Mouse (Mus musculus) brain, embryonic 14.5 days (tissue): ENCODE measurements around the gene Trir. TPM values are rescaled to one million over a fixed set of nuclear protein-coding genes. Genes with fewer than 3 reads are reported as not detected.

Experiments
- DNase-seq: peaks from one replicate; pipeline ENCODE4 v3.0.0-alpha.2; 2011; ENCODE audit warnings: low read depth
- CTCF ChIP-seq: fragments of 200-500 bp; IDR thresholded peaks from 2 replicates; pipeline ENCODE4 v1.5.1; 2012; ENCODE audit warnings: inconsistent platforms, mild to moderate bottlenecking, moderate library complexity, borderline replicate concordance; ENCODE audit not compliant: insufficient read depth, insufficient read length; ENCODE audit errors: extremely low read depth
- POLR2A ChIP-seq: fragments of 200-500 bp; IDR thresholded peaks from 2 replicates; pipeline ENCODE4 v1.6.1; 2012; ENCODE audit warnings: mild to moderate bottlenecking, inconsistent platforms, borderline replicate concordance; ENCODE audit not compliant: poor library complexity, insufficient read depth, insufficient read length, severe bottlenecking; ENCODE audit errors: extremely low read depth
- polyA plus RNA-seq: library from polyadenylated mRNA; depleted of rRNA; stranded (reverse); fragments of >200 nt; gene quantifications from 2 replicates; pipeline ENCODE4 v1.2.3, GENCODE M21; 2012

Trir gene
- polyA plus RNA-seq, 1 experiment, result 191 TPM

- TF ChIP-seq POLR2A (no peak), CTCF (no peak)
- DNase-seq, result no peak
Measured at GRCm38 (mm10) chr8:84985049-84985683, 41.5 kb upstream of the Trir start.

GRCm38 (mm10) chr8:84985684-84986378 is 40.8 kb upstream of the Trir start:
- TF ChIP-seq POLR2A (no peak), CTCF (no peak)
- peak; percentile 93 for DNase-seq

DNA sequence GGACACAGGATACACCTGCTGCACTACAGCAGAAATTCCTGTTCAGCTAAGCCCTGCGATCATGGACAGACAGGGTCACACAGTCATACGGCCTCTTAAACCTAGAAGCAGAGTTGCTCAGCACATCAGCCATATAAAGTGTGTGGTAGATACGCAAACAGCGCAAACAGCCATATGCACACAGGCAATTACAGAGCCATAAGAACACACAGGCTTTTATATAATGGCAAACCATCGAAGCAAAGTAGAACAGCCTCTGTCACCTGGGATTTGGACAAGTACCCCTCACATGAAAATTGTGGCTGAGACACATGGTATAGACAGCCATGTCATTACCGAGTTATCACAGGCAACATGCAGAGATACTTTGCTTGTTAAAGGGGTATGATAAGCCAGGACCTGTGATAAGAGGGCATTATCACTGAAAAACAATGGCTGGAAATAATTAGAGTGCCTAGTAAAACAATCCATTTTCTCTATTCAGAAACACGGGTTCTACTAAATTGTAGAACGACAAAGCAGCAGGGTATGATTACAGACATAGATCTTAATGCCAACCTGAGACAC is 40.2 kb upstream of the Trir start:
- no peak for TF ChIP-seq CTCF
- no peak for TF ChIP-seq POLR2A
- no peak for DNase-seq

GRCm38 (mm10) chr8:84987388-84987787 is 39.2 kb upstream of the Trir start:
- DNase-seq, result no peak
- TF ChIP-seq CTCF (no peak), POLR2A (no peak)

DNA sequence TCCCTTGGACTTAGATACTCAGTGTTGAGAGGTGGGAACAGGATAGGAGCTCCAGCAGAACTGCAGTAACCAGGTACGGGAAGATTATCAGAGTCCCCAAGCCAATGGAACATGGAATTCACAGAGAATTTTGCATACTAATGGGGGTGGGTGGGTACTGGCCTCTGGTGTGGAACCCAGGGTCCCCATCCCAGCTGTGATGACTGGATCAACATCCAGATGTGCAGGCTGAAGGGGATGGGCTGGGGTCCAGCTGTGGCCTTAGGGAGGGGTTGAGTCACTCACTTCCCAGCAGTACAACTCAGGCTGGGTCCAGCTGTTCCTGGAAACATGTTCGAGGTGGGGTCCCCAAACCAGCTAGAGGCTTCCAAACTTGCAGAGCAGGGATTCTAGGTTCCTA is 38.7 kb upstream of the Trir start:
- TF ChIP-seq CTCF (no peak), POLR2A (no peak)
- no peak for DNase-seq

GRCm38 (mm10) chr8:84989311-84989731 is 37.3 kb upstream of the Trir start:
- DNase-seq, result no peak
- TF ChIP-seq CTCF (no peak), POLR2A (no peak)

DNA sequence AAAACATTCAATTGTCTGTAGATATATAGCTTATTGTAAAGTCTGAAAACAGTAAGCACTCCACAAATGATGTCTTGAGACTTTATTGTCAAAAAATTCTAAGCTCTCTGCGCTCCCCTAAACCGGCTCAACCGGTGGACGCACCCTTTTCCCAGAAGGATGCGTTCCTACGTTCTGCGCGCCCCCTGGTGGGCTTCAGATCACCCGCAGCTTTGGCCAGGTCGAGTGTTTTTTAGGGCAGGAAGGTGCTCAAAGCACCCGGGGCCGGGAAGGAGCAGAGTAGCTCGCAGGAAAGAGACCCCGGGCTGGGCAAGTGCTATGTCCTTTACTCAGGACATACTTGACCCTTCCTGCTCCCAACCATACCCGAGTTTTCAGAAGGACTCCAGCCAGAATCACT is 36.8 kb upstream of the Trir start:
- TF ChIP-seq POLR2A (0 out of 2 replicates have a peak, but pooled peaks have one; percentile 4), CTCF (peak; percentile 90)
- DNase-seq, result peak; percentile 94

- peak; percentile 99 for DNase-seq
- TF ChIP-seq CTCF (peak; percentile 94), POLR2A (peak; percentile 61)
Measured at GRCm38 (mm10) chr8:84990349-84990748, 36.3 kb upstream of the Trir start, which contains the start of gene Hook2. Gene Hook2, plus strand, starts transcription at chr8:84990603.

- TF ChIP-seq CTCF (no peak), POLR2A (no peak)
- DNase-seq, result no peak
Measured at GRCm38 (mm10) chr8:84990836-84991235, 35.8 kb upstream of the Trir start.

DNA sequence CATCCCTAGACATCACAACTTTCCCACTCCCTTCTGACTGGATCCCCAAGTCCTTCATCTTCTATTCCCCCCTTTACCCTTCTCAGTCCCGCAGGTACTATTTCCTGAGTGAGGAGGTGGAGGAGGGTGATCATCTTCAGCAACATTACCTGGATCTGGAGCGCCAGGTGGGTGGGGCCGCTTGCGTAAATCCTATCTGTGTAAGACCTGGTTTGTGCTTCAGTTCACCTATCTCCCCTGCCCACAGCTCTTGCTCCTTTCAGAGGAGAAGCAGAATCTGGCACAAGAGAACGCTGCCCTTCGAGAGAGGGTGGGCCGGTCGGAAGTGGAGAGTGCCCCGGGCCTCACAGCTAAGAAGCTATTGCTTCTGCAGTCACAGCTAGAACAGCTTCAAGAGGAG is 32.2 kb upstream of the Trir start:
- no peak for DNase-seq
- TF ChIP-seq POLR2A, result no peak

DNA sequence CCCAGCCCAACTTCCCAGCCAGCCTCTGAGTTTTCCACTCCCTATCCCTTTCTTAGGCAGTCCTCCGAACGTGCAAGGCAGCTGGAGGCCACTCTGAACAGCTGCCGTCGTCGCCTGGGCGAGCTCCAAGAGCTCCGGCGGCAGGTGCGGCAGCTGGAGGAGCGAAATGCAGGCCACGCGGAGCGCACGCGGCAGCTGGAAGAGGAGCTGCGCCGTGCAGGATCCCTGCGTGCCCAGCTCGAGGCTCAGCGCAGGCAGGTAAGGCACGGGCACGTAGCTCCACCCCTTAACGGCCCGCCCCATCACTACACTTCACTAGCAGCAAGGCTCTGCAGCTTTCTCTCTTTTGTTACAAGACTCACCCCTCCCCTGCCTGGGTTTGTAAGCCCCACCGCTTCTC is 30.9 kb upstream of the Trir start:
- DNase-seq, result peak; percentile 72

DNA sequence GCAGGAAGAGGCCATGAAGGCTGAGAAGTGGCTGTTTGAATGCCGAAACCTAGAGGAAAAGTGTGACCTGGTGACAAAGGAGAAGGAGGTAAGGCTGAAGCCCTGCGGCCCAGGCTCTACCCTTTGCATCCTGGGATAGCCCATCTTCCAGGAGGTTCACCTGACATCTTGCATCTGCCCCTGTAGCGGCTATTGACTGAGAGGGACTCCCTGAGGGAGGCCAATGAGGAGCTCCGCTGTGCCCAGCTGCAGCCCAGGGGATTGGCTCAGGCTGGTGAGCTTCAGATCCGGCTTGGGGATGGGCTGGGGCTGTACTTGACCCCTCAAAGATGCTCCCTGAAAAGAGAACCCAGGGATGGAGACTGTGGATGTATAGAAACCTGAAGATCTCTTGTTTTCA is 29.6 kb upstream of the Trir start:
- TF ChIP-seq POLR2A (no peak), CTCF (no peak)
- no peak for DNase-seq

More for the DNA sequence above, 30.9 kb upstream of the Trir start:
- TF ChIP-seq POLR2A, result no peak
- no peak for TF ChIP-seq CTCF

DNA sequence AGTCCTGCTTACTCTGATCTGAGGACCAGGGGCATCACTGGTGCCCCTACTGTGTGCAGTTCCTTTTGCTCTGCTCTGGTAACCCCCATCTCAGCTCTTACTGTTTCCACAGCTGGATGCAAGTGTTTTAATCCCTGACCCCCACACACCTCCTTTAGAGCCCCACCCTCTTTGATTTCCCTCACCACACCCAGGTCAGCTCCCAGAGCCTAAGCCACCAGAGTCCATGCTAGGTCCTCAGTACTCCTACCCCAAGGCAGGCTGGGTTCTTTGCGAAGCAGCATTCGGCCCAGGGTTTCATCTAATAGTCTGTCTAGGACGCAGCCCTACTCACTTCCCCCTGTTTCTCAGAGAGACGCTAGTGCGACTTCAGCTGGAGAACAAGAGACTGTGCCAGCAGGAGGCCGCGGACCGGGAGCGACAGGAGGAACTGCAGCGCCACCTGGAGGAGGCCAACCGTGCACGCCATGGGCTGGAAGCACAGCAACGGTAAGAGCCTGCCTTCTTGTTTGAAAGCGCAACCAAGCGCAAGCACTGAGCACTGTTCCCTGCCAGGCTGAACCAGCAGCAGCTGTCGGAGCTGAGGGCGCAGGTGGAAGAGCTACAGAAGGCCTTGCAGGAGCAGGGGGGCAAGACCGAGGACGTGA is 28.9 kb upstream of the Trir start:
- TF ChIP-seq CTCF (peak; percentile 96), POLR2A (no peak)
- DNase-seq, result peak; percentile 96
